Mouse (Mus musculus) small intestine, adult 2 months (tissue): ENCODE results near the gene Wfikkn2.

ENCODE experiments used
- CTCF ChIP-seq: fragments of 200-500 bp; IDR thresholded peaks from 2 replicates; pipeline ENCODE4 v1.5.1; 2012; ENCODE audit warnings: low read depth, mild to moderate bottlenecking, control low read depth, inconsistent platforms, low read length, moderate library complexity, mixed read lengths; ENCODE audit not compliant: insufficient replicate concordance, insufficient read length; ENCODE audit errors: extremely low read depth
- POLR2A ChIP-seq: fragments of 200-500 bp; IDR thresholded peaks from 2 replicates; pipeline ENCODE4 v1.6.1; 2012; ENCODE audit warnings: low read depth, mild to moderate bottlenecking, control low read depth, inconsistent platforms, low read length, moderate library complexity

GRCm38 (mm10) chr11:94238786-94239185, 7.0 kb downstream of the Wfikkn2 start:
- TF ChIP-seq CTCF: no peak
- no peak for TF ChIP-seq POLR2A
